Mouse (Mus musculus) B cell, adult 2 months (primary cell): ENCODE measurements around the gene Mocs1.

ENCODE experiments used
- DNase-seq, 2 experiments: peaks; one replicate each; pipeline ENCODE4 v3.0.0; 2022

Gene Mocs1

DNA sequence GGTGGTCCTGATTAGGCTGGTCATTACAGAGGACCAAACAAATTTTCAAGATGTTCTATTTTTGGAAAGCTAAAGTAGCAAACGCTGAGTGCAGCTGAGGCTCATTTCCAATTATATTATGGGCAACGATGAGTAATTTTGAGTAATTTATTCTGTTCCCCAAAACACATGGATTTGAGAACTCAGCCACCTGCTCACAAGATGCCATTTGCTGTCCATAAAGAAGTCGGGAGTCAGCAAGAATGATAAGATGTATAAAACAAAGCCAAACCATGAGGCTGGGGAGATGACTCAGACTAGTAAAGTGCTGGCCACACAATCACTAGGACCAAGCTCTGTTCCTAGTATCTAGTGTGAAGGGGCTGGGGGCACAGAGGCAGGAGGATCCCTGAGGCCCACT is 56.3 kb downstream of the Mocs1 start:
- no peak for DNase-seq

DNA sequence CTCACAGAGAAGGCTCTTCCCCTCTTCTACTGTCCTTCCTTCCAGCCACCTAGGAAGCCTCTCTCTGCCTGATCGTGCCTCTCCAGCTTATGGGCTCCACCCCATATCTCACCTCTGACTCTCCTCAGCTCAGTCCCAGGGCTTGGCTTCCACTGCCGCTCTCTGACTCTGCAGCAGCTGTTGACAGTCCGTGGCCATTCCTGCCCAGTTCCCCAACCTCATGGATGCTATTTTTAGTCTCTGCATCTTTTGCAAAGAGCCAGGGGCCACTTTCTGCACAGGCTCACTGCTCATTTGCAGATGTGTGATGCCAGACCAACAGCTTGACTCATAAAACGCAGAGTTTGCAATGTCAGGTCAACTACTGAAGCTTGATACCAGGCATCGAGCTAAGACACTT is 60.9 kb downstream of the Mocs1 start:
- no peak for DNase-seq

DNA sequence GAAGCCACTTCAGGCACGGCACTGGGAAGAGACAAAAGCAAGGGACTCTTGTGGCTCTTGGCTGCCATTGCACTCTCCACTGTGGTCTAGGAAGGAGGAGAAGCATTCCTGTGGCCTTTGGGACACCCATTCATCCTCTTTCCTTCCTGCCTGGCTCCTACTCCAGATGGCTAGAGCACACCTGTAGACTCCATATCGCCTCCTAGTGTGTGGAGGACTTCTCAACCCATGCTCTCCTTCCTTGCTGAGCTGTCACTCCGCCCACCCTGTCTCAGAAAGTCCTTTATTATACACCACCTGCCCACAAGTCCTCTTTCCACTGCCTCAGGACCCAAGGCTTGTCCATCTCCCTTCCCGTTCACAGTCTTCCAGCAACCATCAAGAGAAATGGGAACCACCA is 65.1 kb downstream of the Mocs1 start:
- DNase-seq, result no peak

DNA sequence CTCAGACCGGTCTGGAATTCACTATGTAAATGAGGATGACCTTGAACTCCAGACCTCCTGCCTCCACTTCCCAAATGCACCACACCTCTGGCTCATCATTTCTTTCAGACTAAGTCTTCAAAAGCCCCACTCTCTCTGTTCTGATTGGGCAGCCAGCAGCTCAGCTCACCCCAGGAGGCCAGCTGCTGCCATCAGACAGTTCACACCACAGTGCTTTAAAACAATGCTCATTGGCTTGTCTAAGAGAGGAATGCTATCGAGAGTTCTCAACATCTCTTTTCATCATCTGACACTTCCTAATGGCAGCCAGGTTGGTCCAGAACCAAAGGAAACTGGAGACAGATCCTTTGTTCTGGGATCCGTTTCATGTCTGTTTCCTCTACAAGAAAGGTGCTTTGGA is 70.0 kb downstream of the Mocs1 start:
- no peak for DNase-seq

DNA sequence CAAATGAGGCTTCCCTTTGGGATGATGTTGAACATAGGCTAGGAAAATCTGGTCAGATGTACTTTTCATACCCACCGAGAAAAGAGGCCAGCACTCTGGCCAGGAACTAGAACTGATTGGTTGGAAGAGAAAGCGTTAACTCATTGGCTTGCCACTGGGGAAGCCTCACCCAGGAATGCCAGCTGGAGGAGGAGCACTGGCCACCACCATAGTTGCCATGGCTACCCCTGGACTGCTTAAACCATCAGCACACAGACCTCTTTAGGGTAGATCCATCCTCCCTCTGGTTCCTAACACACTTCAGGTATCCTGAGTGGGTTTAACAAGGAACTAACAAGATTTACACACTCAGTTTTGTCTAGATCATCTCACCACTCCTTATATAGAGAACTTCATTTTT is 71.5 kb downstream of the Mocs1 start:
- no peak for DNase-seq

DNA sequence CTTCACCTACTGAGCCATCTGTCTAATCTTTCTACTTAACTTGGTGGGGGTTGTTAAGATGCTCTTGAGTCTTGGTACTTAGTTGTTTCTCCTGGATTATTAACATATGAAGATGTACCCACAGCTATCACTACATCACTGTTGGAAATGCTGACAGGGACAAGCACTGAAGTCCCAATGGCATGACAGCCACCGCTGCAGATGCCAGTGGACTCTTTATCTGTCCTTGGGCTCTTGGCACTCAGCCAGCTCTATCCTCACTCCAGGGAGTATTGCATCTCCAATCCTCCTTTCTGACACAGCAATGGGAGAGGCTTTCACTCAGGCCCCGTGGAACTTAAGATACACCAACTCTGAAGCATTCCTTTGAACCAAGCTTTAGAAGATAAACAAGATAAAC is 72.1 kb downstream of the Mocs1 start:
- DNase-seq, result no peak

DNA sequence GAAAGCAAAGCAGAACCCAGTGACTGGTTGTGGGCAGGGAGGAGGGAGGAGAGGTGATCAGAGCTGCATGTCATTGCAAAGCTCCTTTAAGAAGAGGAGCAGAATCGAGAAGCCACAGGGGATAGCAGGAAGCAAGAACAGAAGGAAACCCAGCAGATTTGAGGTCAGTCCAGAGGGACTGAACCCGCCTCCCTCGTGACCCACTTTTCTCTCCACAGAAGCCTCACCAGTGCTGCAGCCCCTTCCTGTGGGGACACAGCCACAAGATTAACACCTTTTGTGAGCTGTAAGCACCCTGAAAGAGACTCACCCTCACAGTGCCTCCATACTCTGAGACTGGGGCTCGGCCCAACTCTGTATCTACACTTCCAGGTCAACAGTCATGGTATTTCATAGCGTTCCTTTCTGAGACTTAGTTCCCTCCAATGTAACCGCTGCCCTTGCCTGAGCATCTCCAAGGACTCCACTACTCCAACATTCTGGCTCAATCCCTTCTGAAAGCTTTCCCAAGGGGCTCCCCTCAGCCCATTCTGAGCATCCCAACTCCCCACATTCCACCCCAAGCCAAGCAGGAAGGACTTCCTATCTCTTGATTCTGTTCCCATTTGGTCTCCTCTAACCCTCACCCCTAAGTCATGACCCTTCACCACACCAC is 75.2 kb downstream of the Mocs1 start:
- no peak for DNase-seq
